Mouse (Mus musculus): ENCODE results near the gene Dstyk. TPM values are rescaled to one million over a fixed set of nuclear protein-coding genes. Genes with fewer than 3 reads are reported as not detected.

Gene Dstyk
- polyA plus RNA-seq, 1 experiment from 2014 or later = 12.2 TPM

DNA sequence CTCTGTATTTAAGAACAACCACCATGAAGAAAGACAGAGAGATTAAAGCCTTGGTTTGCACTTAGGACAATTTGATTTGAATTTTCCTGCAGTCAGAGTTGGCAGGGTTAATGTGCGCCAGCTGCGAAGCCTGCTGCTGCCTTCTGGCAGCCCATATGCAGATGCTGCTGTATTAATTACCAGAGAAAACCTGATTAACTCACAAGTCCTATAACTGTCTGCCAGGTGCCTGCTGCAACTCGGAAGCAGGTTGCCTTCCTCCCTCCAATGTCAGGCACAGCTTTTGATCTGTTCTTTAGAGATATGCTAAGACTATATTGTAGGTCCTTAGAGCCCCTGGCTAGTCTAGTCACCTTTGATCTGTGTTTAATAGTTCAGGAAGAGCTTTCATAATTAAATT is 13.5 kb downstream of the Dstyk start:
- Histone ChIP-seq H3K4me3 (ENCODE audit: low read depth, low read length) (no peak overlapping the region), H3K36me3 (ENCODE audit: insufficient read depth, low read length) (no peaks in the 10 kb centered on the region; the same call in 1 of the 2 replicates), H3K4me1 (ENCODE audit: insufficient read depth, low read depth, low read length) (peaks cover 9% of the 10 kb centered on the region), H3K9ac (replicated peaks; ENCODE audit: low read depth) (no peak overlapping the region), H3K9me3 (ENCODE audit: low read length) (no peaks in the 10 kb centered on the region), H3K4me2 (replicated peaks; ENCODE audit: low read depth, low read length) (no peak overlapping the region), H3K27ac (ENCODE audit: low read length) (no peak overlapping the region), H3K27me3 (replicated peaks; ENCODE audit: insufficient read depth, low read length) (no peaks in the 10 kb centered on the region)
- TF ChIP-seq EP300 (IDR thresholded peaks at IDR 0.05) (no peak), CTCF (IDR thresholded peaks at IDR 0.05) (no peak)
- no peak for DNase-seq (ENCODE audit: low spot score)
- WGBS = 72% methylated on average over 3 of the region's 3 CpGs
- ATAC-seq = no peak

DNA sequence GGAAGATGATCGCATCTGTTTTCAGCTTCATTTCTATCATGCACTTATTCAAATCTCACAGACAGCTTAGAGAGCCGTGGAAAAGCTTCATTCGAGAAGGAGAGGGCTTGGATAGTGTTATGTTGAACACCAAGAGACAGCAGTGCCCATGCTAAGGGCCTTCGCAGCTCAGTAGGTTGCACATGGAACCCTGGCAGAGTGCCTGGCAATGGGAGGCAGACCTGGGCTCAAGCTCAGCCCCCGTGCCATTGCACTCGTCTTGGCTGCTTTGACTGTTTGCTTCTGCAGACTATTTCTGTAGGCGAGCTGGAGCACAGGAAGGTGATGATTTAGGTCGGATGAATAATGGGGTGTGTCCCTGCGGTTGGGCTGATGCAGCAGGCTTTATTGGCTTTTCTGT is 14.4 kb downstream of the Dstyk start:
- DNase-seq (ENCODE audit: low spot score) (peak; percentile 16), ATAC-seq (no peak)
- Histone ChIP-seq H3K27ac (ENCODE audit: low read length) (no peak overlapping the region), H3K27me3 (replicated peaks; ENCODE audit: insufficient read depth, low read length) (no peaks in the 10 kb centered on the region), H3K4me1 (ENCODE audit: insufficient read depth, low read depth, low read length) (peaks cover 9% of the 10 kb centered on the region), H3K4me3 (ENCODE audit: low read depth, low read length) (no peak overlapping the region), H3K9ac (replicated peaks; ENCODE audit: low read depth) (no peak overlapping the region), H3K36me3 (ENCODE audit: insufficient read depth, low read length) (no peaks in the 10 kb centered on the region; the same call in 1 of the 2 replicates), H3K4me2 (replicated peaks; ENCODE audit: low read depth, low read length) (no peak overlapping the region), H3K9me3 (ENCODE audit: low read length) (no peaks in the 10 kb centered on the region)
- no peak for TF ChIP-seq EP300 (IDR thresholded peaks at IDR 0.05)
- no peak for TF ChIP-seq CTCF (IDR thresholded peaks at IDR 0.05)
- WGBS = 52% methylated on average over 9 of the region's 9 CpGs

DNA sequence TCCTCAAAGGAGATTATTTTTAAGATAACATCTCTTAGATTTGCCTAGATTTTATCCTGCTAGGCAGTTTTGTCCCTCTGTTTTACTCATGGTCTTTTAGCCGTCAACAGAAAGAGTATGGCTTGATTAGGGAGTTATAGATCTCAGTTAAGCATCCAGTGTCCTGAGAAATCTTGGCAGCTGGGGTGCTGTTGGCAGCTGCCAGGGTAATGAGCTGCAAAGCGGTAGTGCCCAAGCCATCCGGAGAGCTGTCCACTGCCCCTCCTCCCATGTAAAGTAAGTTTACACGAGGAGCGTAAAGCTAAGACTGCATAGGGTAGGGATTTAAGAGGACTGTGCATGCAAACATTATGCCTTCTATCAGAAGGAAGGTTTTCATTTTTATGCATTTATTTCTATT is 16.0 kb downstream of the Dstyk start:
- Histone ChIP-seq H3K4me2 (replicated peaks; ENCODE audit: low read depth, low read length) (no peak overlapping the region), H3K4me1 (ENCODE audit: insufficient read depth, low read depth, low read length) (peaks cover 9% of the 10 kb centered on the region), H3K27ac (ENCODE audit: low read length) (no peak overlapping the region), H3K9me3 (ENCODE audit: low read length) (no peaks in the 10 kb centered on the region), H3K36me3 (ENCODE audit: insufficient read depth, low read length) (no peaks in the 10 kb centered on the region; the same call in 1 of the 2 replicates), H3K9ac (replicated peaks; ENCODE audit: low read depth) (no peak overlapping the region), H3K27me3 (replicated peaks; ENCODE audit: insufficient read depth, low read length) (no peaks in the 10 kb centered on the region), H3K4me3 (ENCODE audit: low read depth, low read length) (no peak overlapping the region)
- no peak for DNase-seq (ENCODE audit: low spot score)
- no peak for ATAC-seq
- TF ChIP-seq CTCF (IDR thresholded peaks at IDR 0.05) (no peak), EP300 (IDR thresholded peaks at IDR 0.05) (no peak)
- WGBS = 31% methylated on average over 5 of the region's 5 CpGs

DNA sequence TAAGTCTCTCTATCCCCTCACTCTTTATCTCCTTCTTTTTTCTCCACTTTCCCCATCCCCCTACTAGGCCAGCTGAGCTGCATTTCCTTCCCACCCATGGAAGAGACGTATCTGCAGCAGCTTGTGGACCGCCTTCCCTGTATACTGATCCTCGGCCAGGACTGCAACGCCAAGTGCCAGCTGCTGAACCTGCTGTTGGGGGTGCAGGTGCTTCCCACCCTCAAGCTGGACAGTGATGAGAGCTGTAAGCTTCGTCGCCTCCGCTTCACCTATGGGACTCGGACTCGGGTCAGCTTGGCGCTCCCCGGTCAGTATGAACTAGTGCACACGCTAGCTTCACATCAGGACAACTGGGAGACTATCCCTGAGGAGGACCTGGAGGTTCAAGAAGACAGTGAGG is 16.7 kb downstream of the Dstyk start:
- Histone ChIP-seq H3K4me3 (ENCODE audit: low read depth, low read length) (no peak overlapping the region), H3K9ac (replicated peaks; ENCODE audit: low read depth) (no peak overlapping the region), H3K4me1 (ENCODE audit: insufficient read depth, low read depth, low read length) (peaks cover 9% of the 10 kb centered on the region), H3K27ac (ENCODE audit: low read length) (no peak overlapping the region), H3K36me3 (ENCODE audit: insufficient read depth, low read length) (no peaks in the 10 kb centered on the region; the same call in 1 of the 2 replicates), H3K9me3 (ENCODE audit: low read length) (no peaks in the 10 kb centered on the region), H3K27me3 (replicated peaks; ENCODE audit: insufficient read depth, low read length) (no peaks in the 10 kb centered on the region), H3K4me2 (replicated peaks; ENCODE audit: low read depth, low read length) (no peak overlapping the region)
- WGBS = 87% methylated on average over 12 of the region's 12 CpGs
- TF ChIP-seq CTCF (IDR thresholded peaks at IDR 0.05) (no peak), EP300 (IDR thresholded peaks at IDR 0.05) (no peak)
- DNase-seq (ENCODE audit: low spot score) (no peak), ATAC-seq (no peak)

DNA sequence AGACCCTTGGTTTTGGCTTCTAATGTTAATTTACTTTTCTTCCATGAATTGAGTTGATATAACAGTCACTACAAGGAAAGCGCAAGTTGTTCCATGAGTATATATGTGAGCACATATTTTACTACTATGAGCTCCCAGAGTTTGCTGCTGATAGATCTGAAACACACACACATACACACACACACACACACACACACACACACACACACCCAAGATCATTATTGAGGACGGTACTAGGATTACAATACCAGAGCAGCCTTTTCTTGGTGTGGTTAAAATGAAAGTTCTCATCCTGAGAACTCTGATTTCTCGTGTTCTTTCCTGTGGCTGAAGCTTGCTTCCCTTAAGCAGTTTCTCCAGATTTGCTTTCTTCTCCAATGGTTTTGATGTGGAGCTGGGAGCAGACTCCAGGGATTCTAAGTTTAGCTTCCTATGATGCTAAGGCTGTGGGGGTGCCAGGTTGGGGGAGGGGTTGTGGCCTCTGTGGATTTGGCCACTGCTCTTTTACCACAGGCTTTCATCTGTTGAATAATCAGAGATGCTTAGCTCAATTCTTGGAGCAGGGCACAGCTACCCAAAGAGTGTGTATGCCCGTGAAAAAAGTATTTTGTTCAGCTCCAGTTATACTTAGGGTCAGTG is 19.1 kb downstream of the Dstyk start:
- TF ChIP-seq CTCF (IDR thresholded peaks at IDR 0.05) = no peak
- no peak for TF ChIP-seq EP300 (IDR thresholded peaks at IDR 0.05)
- no peak overlapping the region for H3K4me3 ChIP-seq (ENCODE audit: low read depth, low read length)
- H3K4me1 ChIP-seq (ENCODE audit: insufficient read depth, low read depth, low read length) = peaks cover 9% of the 10 kb centered on the region
- H3K9ac ChIP-seq (replicated peaks; ENCODE audit: low read depth) = no peak overlapping the region
- no peaks in the 10 kb centered on the region for H3K9me3 ChIP-seq (ENCODE audit: low read length)
- 67% methylated on average over 4 of the region's 4 CpGs for WGBS
- peaks cover 8% of the 10 kb centered on the region for H3K36me3 ChIP-seq (ENCODE audit: insufficient read depth, low read length)
- ATAC-seq (no peak), DNase-seq (ENCODE audit: low spot score) (no peak)
- H3K4me2 ChIP-seq (replicated peaks; ENCODE audit: low read depth, low read length) = no peak overlapping the region
- H3K27ac ChIP-seq (ENCODE audit: low read length) = no peak overlapping the region; the same call in 1 of the 2 replicates
- no peaks in the 10 kb centered on the region for H3K27me3 ChIP-seq (replicated peaks; ENCODE audit: insufficient read depth, low read length)

DNA sequence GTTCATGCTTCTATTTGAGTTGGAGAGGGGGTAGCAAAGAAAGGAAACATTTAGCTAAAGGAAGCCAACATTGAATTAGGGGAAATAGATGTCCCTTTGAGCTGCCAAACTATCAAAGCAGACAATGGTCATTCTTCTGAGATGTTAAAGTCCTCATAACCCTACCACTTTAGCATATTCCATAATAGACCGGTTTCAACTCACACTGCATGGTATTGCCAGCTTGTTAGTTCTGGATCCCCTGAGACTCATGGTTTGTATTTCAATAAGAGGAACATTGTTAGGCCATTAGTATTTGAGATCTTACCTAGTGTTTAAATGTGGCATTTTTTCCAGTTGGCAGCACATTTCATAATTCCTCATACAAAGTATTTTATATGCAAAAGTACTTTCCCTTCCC is 19.6 kb downstream of the Dstyk start:
- Histone ChIP-seq H3K4me2 (replicated peaks; ENCODE audit: low read depth, low read length) (no peak overlapping the region), H3K9me3 (ENCODE audit: low read length) (no peaks in the 10 kb centered on the region), H3K4me3 (ENCODE audit: low read depth, low read length) (no peak overlapping the region), H3K36me3 (ENCODE audit: insufficient read depth, low read length) (peaks cover 8% of the 10 kb centered on the region), H3K27me3 (replicated peaks; ENCODE audit: insufficient read depth, low read length) (no peaks in the 10 kb centered on the region), H3K4me1 (ENCODE audit: insufficient read depth, low read depth, low read length) (peaks cover 9% of the 10 kb centered on the region), H3K27ac (ENCODE audit: low read length) (no peak overlapping the region; the same call in 1 of the 2 replicates), H3K9ac (replicated peaks; ENCODE audit: low read depth) (no peak overlapping the region)
- ATAC-seq (0 out of 2 replicates have a peak, but pooled peaks have one; percentile 11), DNase-seq (ENCODE audit: low spot score) (no peak)
- 77% methylated on average over 1 of the region's 1 CpGs for WGBS
- TF ChIP-seq EP300 (IDR thresholded peaks at IDR 0.05) (no peak), CTCF (IDR thresholded peaks at IDR 0.05) (no peak)
